Mouse (Mus musculus) induced T-regulatory cell, adult 2 months (primary cell): ENCODE measurements around the gene Cox15.

ENCODE experiments used
- DNase-seq: peaks from one replicate; pipeline ENCODE4 v3.0.0-alpha.2; 2012; ENCODE audit warnings: low read depth

The Cox15 gene

GRCm38 (mm10) chr19:43752489-43753225 lies at the start of gene Cox15, which contains the start of gene Cutc:
Cox15 (minus strand) TSS chr19:43753000.
Cutc (plus strand) TSS chr19:43752996.
- DNase-seq, result peak; percentile 97

- no peak for DNase-seq
These were observed 48.7 kb upstream of the Cox15 start for GRCm38 (mm10) chr19:43801427-43802051.

- no peak for DNase-seq
These were observed 44.4 kb upstream of the Cox15 start for GRCm38 (mm10) chr19:43797216-43797615.

GRCm38 (mm10) chr19:43795511-43795910 lies 42.7 kb upstream of the Cox15 start:
- no peak for DNase-seq

GRCm38 (mm10) chr19:43793951-43794350 lies 41.2 kb upstream of the Cox15 start:
- DNase-seq, result no peak

- no peak for DNase-seq
These were observed 39.7 kb upstream of the Cox15 start for GRCm38 (mm10) chr19:43792537-43792936.

GRCm38 (mm10) chr19:43789817-43790216 lies 37.0 kb upstream of the Cox15 start:
- no peak for DNase-seq

- no peak for DNase-seq
These were observed 33.6 kb upstream of the Cox15 start for GRCm38 (mm10) chr19:43786249-43787026.

GRCm38 (mm10) chr19:43784761-43785160 lies 32.0 kb upstream of the Cox15 start:
- no peak for DNase-seq

GRCm38 (mm10) chr19:43781980-43782379 lies 29.2 kb upstream of the Cox15 start, which contains the start of gene Abcc2:
Abcc2 (plus strand) TSS chr19:43782192.
- DNase-seq, result no peak

- no peak for DNase-seq
These were observed 27.6 kb upstream of the Cox15 start for GRCm38 (mm10) chr19:43780391-43780790.

- no peak for DNase-seq
These were observed 24.5 kb upstream of the Cox15 start for GRCm38 (mm10) chr19:43777308-43777707.

GRCm38 (mm10) chr19:43776561-43776960 lies 23.8 kb upstream of the Cox15 start:
- no peak for DNase-seq

GRCm38 (mm10) chr19:43775433-43775832 lies 22.6 kb upstream of the Cox15 start:
- DNase-seq, result no peak

GRCm38 (mm10) chr19:43772311-43772710 lies 19.5 kb upstream of the Cox15 start:
- DNase-seq, result no peak

- peak; percentile 71 for DNase-seq
These were observed 18.7 kb upstream of the Cox15 start for GRCm38 (mm10) chr19:43771499-43771969.

GRCm38 (mm10) chr19:43770584-43770983 lies 17.8 kb upstream of the Cox15 start:
- no peak for DNase-seq

GRCm38 (mm10) chr19:43769366-43769960 lies 16.7 kb upstream of the Cox15 start:
- no peak for DNase-seq

- DNase-seq, result no peak
These were observed 14.9 kb upstream of the Cox15 start for GRCm38 (mm10) chr19:43767549-43768322.

- no peak for DNase-seq
These were observed 13.7 kb upstream of the Cox15 start for GRCm38 (mm10) chr19:43766451-43766850.

- DNase-seq, result no peak
These were observed 9.6 kb upstream of the Cox15 start for GRCm38 (mm10) chr19:43762410-43762809.
